Mouse (Mus musculus) midbrain, embryonic 12.5 days (tissue): ENCODE data around the gene Ifnz. TPM values are rescaled to one million over a fixed set of nuclear protein-coding genes. Genes with fewer than 3 reads are reported as not detected.

Experiments
- polyA plus RNA-seq: library from polyadenylated mRNA; unstranded; fragments of >200 nt; fragmentation: Nextera tagmentation; extraction: Ambion mirVana; gene quantifications from 2 replicates; pipeline ENCODE4 v1.2.1, GENCODE M21; 2016

Ifnz gene
- polyA plus RNA-seq, 1 experiment from 2014 or later = not detected

Other genes with a start within 250 kb of the Ifnz start
- not detected in 2 replicates for gene Ifna15, start 223.9 kb upstream of the Ifnz start, polyA plus RNA-seq
- not detected in 2 replicates for gene Ifna14, start 210.3 kb upstream of the Ifnz start, polyA plus RNA-seq
- not detected in 2 replicates for gene Ifna9, start 189.7 kb upstream of the Ifnz start, polyA plus RNA-seq
- not detected in 2 replicates for gene Ifna12, start 178.8 kb upstream of the Ifnz start, polyA plus RNA-seq
- gene C87499, start 147.7 kb upstream of the Ifnz start, polyA plus RNA-seq = not detected in 2 replicates
- gene Ifna13, start 137.7 kb upstream of the Ifnz start, polyA plus RNA-seq = not detected in 2 replicates
- gene Ifna16, start 105.2 kb upstream of the Ifnz start, polyA plus RNA-seq = not detected in 2 replicates
- not detected in 2 replicates for gene Ifna2, start 98.2 kb upstream of the Ifnz start, polyA plus RNA-seq
- not detected in 2 replicates for gene Ifnab, start 90.8 kb upstream of the Ifnz start, polyA plus RNA-seq
- gene Gm26566, start 60.3 kb upstream of the Ifnz start, polyA plus RNA-seq = 1.3 and 2.0 TPM in 2 replicates
- gene Klhl9, start 59.7 kb upstream of the Ifnz start, polyA plus RNA-seq = 142 and 153 TPM in 2 replicates
- gene Gm13271, start 27.3 kb upstream of the Ifnz start, polyA plus RNA-seq = not detected in 2 replicates
- gene Gm13283, start 22.0 kb upstream of the Ifnz start, polyA plus RNA-seq = 0.14 and 0.20 TPM in 2 replicates
- gene Gm13290, start 8.3 kb upstream of the Ifnz start, polyA plus RNA-seq = not detected in 2 replicates
- not detected in 2 replicates for gene Gm13289, start 5.2 kb upstream of the Ifnz start, polyA plus RNA-seq
- 0.31 TPM in 1 of 2 replicates, not detected in the other for gene Gm13272, start 2.3 kb upstream of the Ifnz start, polyA plus RNA-seq
- gene Gm13276, start 3.6 kb downstream of the Ifnz start, polyA plus RNA-seq = not detected in 2 replicates
- gene Gm13277, start 6.5 kb downstream of the Ifnz start, polyA plus RNA-seq = not detected in 2 replicates
- gene Gm13278, start 9.4 kb downstream of the Ifnz start, polyA plus RNA-seq = not detected in 2 replicates
- gene Gm13275, start 12.4 kb downstream of the Ifnz start, polyA plus RNA-seq = not detected in 2 replicates
- gene Gm13279, start 15.3 kb downstream of the Ifnz start, polyA plus RNA-seq = not detected in 2 replicates
- gene Gm13285, start 17.5 kb downstream of the Ifnz start, polyA plus RNA-seq = 0.83 TPM in 1 of 2 replicates, not detected in the other
- gene Gm13287, start 21.1 kb downstream of the Ifnz start, polyA plus RNA-seq = not detected in 2 replicates
- not detected in 2 replicates for gene Gm13288, start 23.4 kb downstream of the Ifnz start, polyA plus RNA-seq
- gene Ifna7, start 34.1 kb downstream of the Ifnz start, polyA plus RNA-seq = not detected in 2 replicates
- gene Ifna11, start 37.8 kb downstream of the Ifnz start, polyA plus RNA-seq = not detected in 2 replicates
- not detected in 2 replicates for gene Ifna6, start 45.3 kb downstream of the Ifnz start, polyA plus RNA-seq
- gene Ifna5, start 53.4 kb downstream of the Ifnz start, polyA plus RNA-seq = not detected in 2 replicates
- not detected in 2 replicates for gene Ifna4, start 59.7 kb downstream of the Ifnz start, polyA plus RNA-seq
- gene Ifna1, start 68.0 kb downstream of the Ifnz start, polyA plus RNA-seq = not detected in 2 replicates
- not detected in 2 replicates for gene Ifne, start 98.1 kb downstream of the Ifnz start, polyA plus RNA-seq